Mouse (Mus musculus) intestine, embryonic 15.5 days (tissue): ENCODE data around the gene Agt. TPM values are rescaled to one million over a fixed set of nuclear protein-coding genes. Genes with fewer than 3 reads are reported as not detected.
A peak's percentile ranks its signal among the peaks of the same experiment; 100 is the strongest.

Source experiments
- ATAC-seq: fragments of 200-750 bp; cut with Nextera tagmentation; 2 replicates; pipeline ENCODE4 v1.8.0; 2017; ENCODE audit warnings: moderate TSS enrichment, moderate library complexity
- H3K27ac ChIP-seq: fragments of 300-500 bp; sonication (generic); 2 replicates; pipeline ENCODE4 v1.5.1; 2015; ENCODE audit warnings: mild to moderate bottlenecking, inconsistent platforms
- H3K27me3 ChIP-seq: fragments of 300-500 bp; sonication (generic); replicated peaks from 2 replicates; pipeline ENCODE4 v1.6.1; 2015; ENCODE audit warnings: inconsistent platforms
- H3K36me3 ChIP-seq: fragments of 300-500 bp; sonication (generic); 2 replicates; pipeline ENCODE4 v1.6.1; 2015; ENCODE audit warnings: inconsistent platforms
- H3K4me1 ChIP-seq: fragments of 300-500 bp; sonication (generic); replicated peaks from 2 replicates; pipeline ENCODE4 v1.6.1; 2015; ENCODE audit warnings: inconsistent platforms
- H3K4me2 ChIP-seq: fragments of 300-500 bp; sonication (generic); replicated peaks from 2 replicates; pipeline ENCODE4 v1.6.1; 2015; ENCODE audit warnings: mild to moderate bottlenecking, inconsistent platforms
- H3K4me3 ChIP-seq: fragments of 300-500 bp; sonication (generic); replicated peaks from 2 replicates; pipeline ENCODE4 v1.5.1; 2015; ENCODE audit warnings: inconsistent platforms
- H3K9ac ChIP-seq: fragments of 300-500 bp; sonication (generic); 2 replicates; pipeline ENCODE4 v1.6.1; 2015; ENCODE audit warnings: inconsistent platforms
- H3K9me3 ChIP-seq: fragments of 300-500 bp; sonication (generic); 2 replicates; pipeline ENCODE4 v1.6.1; 2016; ENCODE audit warnings: inconsistent platforms
- WGBS: fragments of 180-500 bp; shearing (Covaris S2); methylation state at CpG from one replicate; pipeline ENCODE4 v1.1.7; 2015; 5-methylcytosine and 5-hydroxymethylcytosine counted together
- polyA plus RNA-seq: library from polyadenylated mRNA; unstranded; fragments of >200 nt; fragmentation: Nextera tagmentation; extraction: Ambion mirVana; gene quantifications from 2 replicates; pipeline ENCODE4 v1.2.1, GENCODE M21; 2015

The Agt gene
- polyA plus RNA-seq, 1 experiment from 2014 or later, result 4.1 TPM

DNA sequence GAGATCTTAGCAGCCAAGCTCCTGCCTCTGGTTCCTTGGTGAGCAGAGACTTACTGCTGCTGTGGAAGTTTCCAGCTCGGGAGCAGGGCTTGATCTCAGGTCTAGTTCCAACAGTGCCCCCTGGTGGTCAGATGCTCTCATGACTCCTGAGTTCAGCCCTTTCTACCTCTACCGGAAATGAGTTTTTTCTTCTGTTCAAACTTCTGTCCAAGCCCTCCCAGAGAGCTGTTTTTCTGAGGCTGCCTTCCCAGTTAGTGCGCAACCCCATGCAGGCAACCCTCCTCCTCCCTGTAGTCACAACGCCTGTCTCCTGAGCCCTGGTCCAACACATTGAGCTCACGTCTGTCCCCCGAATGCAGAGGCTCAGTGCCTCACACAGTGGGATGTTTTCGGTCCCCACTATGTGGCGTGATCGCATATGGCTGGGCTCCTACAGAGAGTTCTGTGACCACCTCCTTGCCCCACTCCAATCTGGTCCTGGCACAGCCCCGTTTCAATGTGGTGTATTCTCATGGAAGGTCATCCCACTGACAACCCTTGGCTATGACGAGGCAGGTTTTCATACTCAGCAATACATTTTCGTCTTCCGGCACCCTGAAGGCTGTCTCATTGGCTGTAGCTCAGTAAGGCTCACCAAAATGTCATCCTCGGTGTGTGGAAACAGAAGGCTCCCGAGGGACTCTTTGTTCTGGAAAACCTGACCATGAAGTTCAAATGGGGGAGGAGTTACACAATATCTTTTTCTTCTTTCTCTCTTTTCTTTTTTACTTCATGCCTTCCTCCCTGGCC, 4.2 kb upstream of the Agt start:
- peak; percentile 69 for ATAC-seq
- no peak overlapping the region for H3K4me2 ChIP-seq
- no peak overlapping the region for H3K4me3 ChIP-seq
- H3K27me3 ChIP-seq, result no peaks in the 10 kb centered on the region
- WGBS, result 62% methylated on average over 15 of the region's 15 CpGs
- no peaks in the 10 kb centered on the region for H3K36me3 ChIP-seq
- H3K27ac ChIP-seq, result peak overlapping the region; percentile 73
- no peak overlapping the region for H3K9ac ChIP-seq
- no peaks in the 10 kb centered on the region for H3K9me3 ChIP-seq
- peaks cover 25% of the 10 kb centered on the region for H3K4me1 ChIP-seq

DNA sequence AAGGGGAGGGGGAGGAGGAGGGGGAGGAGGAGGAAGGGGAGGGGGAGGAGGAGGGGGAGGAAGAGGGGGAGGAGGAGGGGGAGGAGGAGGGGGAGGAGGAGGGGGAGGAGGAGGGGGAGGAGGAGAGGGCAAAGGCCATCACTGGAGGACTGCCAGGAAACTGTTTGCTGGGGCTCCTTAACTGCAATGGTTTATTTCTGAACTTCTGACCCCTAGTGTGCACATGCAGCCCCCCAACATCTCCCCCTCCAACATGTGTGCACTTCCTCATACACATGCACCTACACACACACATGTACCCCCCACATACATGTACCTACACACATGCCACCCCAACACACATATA, 2.9 kb upstream of the Agt start:
- Histone ChIP-seq H3K4me2 (no peak overlapping the region), H3K36me3 (no peaks in the 10 kb centered on the region), H3K27me3 (no peaks in the 10 kb centered on the region), H3K27ac (peak overlapping the region; percentile 44; the same call in 1 of the 2 replicates), H3K9ac (no peak overlapping the region), H3K9me3 (no peaks in the 10 kb centered on the region), H3K4me3 (no peak overlapping the region), H3K4me1 (peaks cover 25% of the 10 kb centered on the region)
- no peak for ATAC-seq

DNA sequence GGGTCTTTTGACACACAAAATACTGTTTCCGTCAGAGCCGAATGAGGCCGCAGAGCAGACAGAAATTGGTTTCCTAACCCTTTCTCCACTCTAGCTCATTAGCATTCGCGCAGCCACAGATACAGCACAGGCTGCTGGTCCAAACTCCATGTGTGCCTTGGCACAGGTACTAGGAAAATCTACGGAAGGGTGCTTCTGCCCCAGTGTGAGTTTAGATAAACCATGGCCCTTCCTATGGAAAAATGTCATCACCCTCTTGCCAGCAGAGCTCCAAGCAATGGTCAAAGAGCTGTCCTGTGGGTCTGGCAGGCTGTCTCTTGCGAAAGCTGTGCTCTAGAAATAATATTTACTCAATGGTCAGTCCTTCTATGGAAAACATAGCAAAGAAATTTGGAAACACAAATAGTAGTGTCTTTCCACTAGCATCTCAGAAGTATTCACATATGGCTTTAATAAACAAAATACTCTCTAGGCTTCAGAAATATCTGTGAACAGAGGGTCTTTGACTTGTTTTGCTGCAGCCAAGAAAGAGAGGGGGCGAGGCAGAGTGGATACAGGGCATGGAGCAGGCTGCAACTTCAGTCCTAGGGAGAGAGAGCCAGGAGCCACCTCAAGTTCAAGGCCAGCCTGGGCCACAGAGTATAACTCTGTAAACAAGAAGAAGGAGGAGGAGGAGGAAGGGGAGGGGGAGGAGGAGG, 2.4 kb upstream of the Agt start:
- ATAC-seq, result peak; percentile 44; the same call in 1 of the 2 replicates
- Histone ChIP-seq H3K27ac (peak overlapping the region; percentile 77), H3K36me3 (no peaks in the 10 kb centered on the region), H3K4me1 (peaks cover 25% of the 10 kb centered on the region), H3K27me3 (no peaks in the 10 kb centered on the region), H3K4me2 (no peak overlapping the region), H3K9me3 (no peaks in the 10 kb centered on the region), H3K9ac (no peak overlapping the region), H3K4me3 (no peak overlapping the region)
- WGBS, result 53% methylated on average over 8 of the region's 8 CpGs

DNA sequence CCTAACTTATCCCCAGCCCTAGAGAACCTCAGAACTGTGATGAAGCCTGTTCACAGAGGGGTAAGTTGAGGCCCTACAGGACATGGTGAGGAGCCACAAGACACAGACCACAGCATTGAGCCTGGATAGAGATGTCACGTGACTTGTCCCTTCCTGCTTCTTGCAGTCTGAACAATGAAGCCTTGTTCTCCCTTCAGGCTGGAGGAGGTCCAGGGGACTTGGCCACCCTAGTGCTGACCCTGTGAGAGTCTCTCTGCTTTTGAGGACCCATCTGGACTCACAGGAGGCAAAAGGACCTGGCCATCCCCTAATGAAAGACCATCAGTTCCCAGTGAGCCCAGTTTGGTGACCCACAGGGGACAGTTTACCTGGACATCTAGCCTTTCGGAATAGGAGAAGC, 406 bp downstream of the Agt start:
- ATAC-seq, result no peak
- WGBS, result 70% methylated on average over 2 of the region's 2 CpGs
- Histone ChIP-seq H3K4me2 (no peak overlapping the region), H3K4me3 (no peak overlapping the region), H3K9ac (no peak overlapping the region), H3K27ac (no peak overlapping the region), H3K27me3 (no peaks in the 10 kb centered on the region), H3K36me3 (no peaks in the 10 kb centered on the region), H3K4me1 (peaks cover 25% of the 10 kb centered on the region), H3K9me3 (no peaks in the 10 kb centered on the region)

DNA sequence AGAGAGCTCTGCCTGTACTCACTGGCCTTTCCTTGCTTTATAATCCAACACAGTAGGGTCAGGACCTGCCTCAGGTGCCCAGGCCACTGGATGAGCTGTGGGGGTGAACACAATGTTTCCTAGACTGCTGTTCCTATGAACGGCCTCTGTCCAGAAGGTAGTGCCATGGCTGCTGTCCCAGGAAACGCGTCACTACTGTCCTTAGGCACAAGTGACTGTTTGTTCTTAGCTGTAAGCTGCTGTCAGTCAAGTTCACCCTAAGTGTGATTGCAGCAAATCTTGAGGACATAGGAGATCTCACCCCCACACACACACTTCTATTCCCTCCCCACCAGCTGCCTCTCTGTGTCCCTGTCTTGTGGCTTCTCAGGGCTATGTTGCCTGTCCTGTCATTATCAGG, 1.9 kb downstream of the Agt start:
- Histone ChIP-seq H3K36me3 (no peaks in the 10 kb centered on the region), H3K9ac (no peak overlapping the region), H3K27ac (no peak overlapping the region), H3K27me3 (no peaks in the 10 kb centered on the region), H3K4me2 (no peak overlapping the region), H3K4me3 (no peak overlapping the region), H3K9me3 (no peaks in the 10 kb centered on the region), H3K4me1 (peaks cover 17% of the 10 kb centered on the region)
- 83% methylated on average over 3 of the region's 3 CpGs for WGBS
- no peak for ATAC-seq

DNA sequence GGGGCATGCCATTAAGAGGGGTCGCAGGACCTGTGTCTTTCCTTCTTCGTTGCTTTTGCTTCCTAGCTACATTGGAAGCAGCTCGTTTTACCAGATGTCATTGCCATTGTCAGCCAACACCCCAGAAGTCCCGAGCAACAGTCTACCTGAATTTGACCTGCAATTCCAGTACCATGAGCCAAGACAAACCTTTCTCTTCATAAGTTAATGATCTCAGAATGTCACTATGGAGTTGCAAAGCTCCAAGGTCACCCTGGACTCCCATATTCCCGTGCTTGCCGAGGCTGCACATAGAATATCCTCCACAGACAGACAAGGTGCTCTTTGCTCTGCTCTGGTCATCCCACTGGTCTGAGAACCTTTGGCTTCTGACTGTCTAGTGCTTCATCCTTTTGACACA, 2.4 kb downstream of the Agt start:
- H3K4me3 ChIP-seq, result no peak overlapping the region

DNA sequence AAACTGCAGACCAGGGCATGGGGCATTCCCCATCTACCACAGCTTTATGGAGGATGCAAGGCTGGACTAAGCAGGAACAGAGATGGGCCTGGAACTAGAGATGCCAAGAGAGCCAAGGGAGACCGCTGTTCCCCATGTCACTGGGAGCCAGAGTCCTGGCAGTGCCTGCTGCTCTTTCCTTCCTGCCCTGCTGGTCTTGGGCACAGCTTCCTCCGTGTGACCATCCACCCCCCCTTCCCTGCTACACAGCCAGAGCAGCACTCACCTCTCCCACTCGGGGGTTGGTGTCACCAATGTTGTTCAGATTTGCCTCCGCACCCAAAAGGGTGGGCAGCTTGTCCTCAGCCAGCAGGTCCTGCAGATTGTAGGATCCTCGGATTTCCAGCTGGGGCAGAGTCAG, 12.0 kb downstream of the Agt start:
- H3K27ac ChIP-seq, result 0 out of 2 replicates have a peak overlapping the region, but pooled peaks have one; percentile 48
- H3K27me3 ChIP-seq, result no peaks in the 10 kb centered on the region
- H3K4me2 ChIP-seq, result no peak overlapping the region; the same call in 1 of the 2 replicates
- H3K4me3 ChIP-seq, result no peak overlapping the region; the same call in 1 of the 2 replicates
- peaks cover 2% of the 10 kb centered on the region; the same call in 1 of the 2 replicates for H3K36me3 ChIP-seq
- WGBS, result 62% methylated on average over 5 of the region's 5 CpGs
- no peaks in the 10 kb centered on the region for H3K9me3 ChIP-seq
- H3K9ac ChIP-seq, result no peak overlapping the region
- H3K4me1 ChIP-seq, result no peaks in the 10 kb centered on the region
- ATAC-seq, result no peak

More for the DNA sequence above, 2.4 kb downstream of the Agt start:
- no peaks in the 10 kb centered on the region for H3K27me3 ChIP-seq
- ATAC-seq, result no peak
- H3K9me3 ChIP-seq, result no peaks in the 10 kb centered on the region
- 74% methylated on average over 6 of the region's 6 CpGs for WGBS
- no peaks in the 10 kb centered on the region for H3K36me3 ChIP-seq
- no peak overlapping the region for H3K27ac ChIP-seq
- no peak overlapping the region for H3K9ac ChIP-seq
- H3K4me2 ChIP-seq, result no peak overlapping the region
- H3K4me1 ChIP-seq, result peaks cover 17% of the 10 kb centered on the region

DNA sequence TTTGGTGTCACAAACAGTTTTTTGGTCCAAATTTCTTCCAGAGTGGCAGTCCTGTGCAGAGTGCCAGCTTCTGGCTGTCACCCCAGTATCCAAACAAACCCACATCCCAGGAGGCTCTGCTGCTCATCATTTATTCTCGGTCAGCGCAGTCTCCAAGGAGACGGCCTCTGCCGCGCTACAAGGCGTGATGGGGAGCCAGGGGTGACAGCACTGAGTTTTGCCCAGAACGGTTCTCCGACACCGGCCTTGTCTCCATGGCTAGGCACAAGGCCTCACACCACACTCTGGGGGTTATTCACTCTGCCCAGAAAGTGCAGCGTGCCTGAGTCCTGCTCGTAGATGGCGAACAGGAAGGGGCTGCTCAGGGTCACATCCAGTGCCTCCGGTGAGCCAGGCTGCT, 12.8 kb downstream of the Agt start:
- Histone ChIP-seq H3K36me3 (peaks cover 10% of the 10 kb centered on the region), H3K4me2 (no peak overlapping the region), H3K4me3 (no peak overlapping the region), H3K27me3 (no peaks in the 10 kb centered on the region), H3K4me1 (no peaks in the 10 kb centered on the region), H3K9me3 (no peaks in the 10 kb centered on the region), H3K9ac (no peak overlapping the region), H3K27ac (no peak overlapping the region)
- no peak for ATAC-seq
- WGBS, result 83% methylated on average over 13 of the region's 13 CpGs

DNA sequence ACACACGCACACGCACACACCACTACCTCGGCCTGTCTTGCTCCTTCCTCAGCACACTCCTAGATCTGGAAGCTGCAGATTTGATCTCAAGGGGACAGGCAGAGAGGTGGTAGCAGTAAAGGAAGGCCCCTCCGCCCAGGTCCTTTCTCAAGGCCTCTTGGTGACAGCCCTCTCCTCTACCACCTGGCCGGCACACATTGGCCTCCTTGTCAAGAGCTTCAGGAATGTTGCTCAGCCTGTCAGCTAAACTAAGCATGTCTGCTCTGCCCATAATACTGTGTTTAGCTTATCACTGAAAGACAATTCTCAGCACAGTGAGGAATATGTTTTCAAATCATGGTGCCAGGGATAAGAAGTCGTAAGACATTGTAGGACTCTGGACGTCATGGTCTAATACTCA, 13.3 kb downstream of the Agt start:
- Histone ChIP-seq H3K4me2 (no peak overlapping the region), H3K4me1 (no peaks in the 10 kb centered on the region), H3K4me3 (no peak overlapping the region), H3K36me3 (peaks cover 14% of the 10 kb centered on the region), H3K9me3 (no peaks in the 10 kb centered on the region), H3K27me3 (no peaks in the 10 kb centered on the region), H3K27ac (no peak overlapping the region), H3K9ac (no peak overlapping the region)
- no peak for ATAC-seq
- 76% methylated on average over 7 of the region's 7 CpGs for WGBS

DNA sequence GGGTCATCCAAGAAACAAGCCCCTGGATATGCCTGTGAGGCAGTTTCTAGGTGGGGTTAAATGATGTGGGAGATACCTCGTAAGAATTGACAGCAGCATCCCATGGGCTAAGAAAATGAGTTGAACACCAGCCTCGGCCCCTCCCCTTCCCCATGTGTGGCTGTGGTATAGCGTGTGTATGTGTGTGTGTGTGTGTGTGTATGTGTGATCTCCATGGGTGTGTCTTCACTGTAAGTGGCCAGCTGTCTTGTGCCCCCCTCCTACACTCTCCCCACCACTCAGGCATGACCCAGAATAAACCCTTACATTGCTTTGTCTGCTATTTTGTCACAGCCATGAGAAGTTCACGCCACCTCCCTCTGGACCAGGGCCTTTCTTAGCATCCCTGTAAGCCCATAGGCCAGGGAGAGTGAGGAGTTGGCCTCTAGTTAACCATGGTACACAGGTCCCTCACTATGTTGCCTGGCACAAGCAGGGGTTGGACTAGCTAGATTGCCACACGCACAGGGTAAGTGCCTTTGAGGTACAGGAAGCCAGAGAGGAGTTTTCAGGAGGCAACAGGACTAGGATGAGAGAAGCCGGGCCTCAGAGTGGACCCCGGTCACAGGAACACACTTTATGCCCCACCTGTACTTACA, 14.3 kb downstream of the Agt start:
- no peaks in the 10 kb centered on the region for H3K27me3 ChIP-seq
- no peak overlapping the region for H3K27ac ChIP-seq
- no peak for ATAC-seq
- H3K4me2 ChIP-seq, result no peak overlapping the region
- no peaks in the 10 kb centered on the region for H3K9me3 ChIP-seq
- H3K9ac ChIP-seq, result no peak overlapping the region
- H3K4me1 ChIP-seq, result no peaks in the 10 kb centered on the region
- WGBS, result 89% methylated on average over 7 of the region's 7 CpGs
- peaks cover 23% of the 10 kb centered on the region for H3K36me3 ChIP-seq
- no peak overlapping the region for H3K4me3 ChIP-seq

DNA sequence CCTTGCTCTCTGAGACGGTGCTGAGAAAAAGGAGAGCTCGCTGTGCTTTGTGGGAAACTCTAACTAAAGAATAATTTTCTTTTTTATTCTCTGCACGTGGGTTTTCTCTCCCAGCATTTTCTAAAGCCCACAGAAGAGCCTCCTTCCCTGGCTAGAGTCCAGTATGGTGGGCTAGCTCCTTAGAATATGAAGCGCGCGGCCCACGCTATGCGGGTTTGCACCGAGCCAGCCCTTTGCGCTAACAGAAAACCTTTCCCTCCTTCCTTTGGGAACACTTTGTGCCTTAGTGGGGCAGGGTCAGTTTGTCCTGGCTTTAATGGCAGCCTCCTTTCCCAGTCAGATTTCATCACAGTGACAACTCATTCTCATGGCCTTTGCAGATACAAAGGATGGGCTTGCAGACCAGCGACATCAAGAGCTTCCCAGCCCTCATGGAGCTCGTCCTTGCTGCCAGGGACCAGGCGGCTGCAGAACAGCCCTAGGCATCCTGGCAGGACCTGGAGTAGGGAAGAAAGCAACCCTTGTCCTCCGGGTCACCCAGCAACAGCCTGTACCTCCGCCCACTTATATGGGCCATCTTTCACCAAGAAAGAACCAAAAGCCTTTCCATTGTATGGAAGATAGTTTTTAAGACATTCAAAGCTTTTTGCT, 18.4 kb downstream of the Agt start:
- H3K27ac ChIP-seq, result no peak overlapping the region
- no peak overlapping the region for H3K4me2 ChIP-seq
- H3K4me3 ChIP-seq, result no peak overlapping the region
- H3K36me3 ChIP-seq, result peaks cover 38% of the 10 kb centered on the region
- 95% methylated on average over 15 of the region's 15 CpGs for WGBS
- ATAC-seq, result no peak
- no peaks in the 10 kb centered on the region for H3K27me3 ChIP-seq
- no peak overlapping the region for H3K9ac ChIP-seq
- no peaks in the 10 kb centered on the region for H3K9me3 ChIP-seq
- no peaks in the 10 kb centered on the region for H3K4me1 ChIP-seq

DNA sequence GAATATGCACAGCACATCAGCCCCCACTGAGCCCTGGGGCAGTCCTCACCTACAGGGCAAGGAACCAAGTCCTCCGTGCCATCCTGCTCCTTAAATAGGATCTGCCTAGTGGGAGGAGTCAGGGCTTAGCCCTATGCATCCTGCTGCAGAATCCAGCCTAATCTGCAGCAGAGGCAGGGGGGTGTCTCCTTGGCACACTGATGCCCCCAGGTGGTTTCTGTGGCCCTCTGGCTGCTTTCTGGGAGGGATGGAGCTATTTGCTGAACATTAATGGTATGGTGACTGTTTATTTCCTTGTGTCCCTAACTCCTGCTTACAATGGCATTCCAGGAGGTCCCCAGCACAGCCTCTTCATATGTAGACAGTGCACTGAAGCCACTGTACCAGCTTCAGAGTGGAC, 21.3 kb downstream of the Agt start:
- no peaks in the 10 kb centered on the region for H3K27me3 ChIP-seq
- no peak overlapping the region for H3K4me2 ChIP-seq
- no peak overlapping the region for H3K27ac ChIP-seq
- no peak for ATAC-seq
- 76% methylated on average over 1 of the region's 1 CpGs for WGBS
- H3K9ac ChIP-seq, result no peak overlapping the region
- no peaks in the 10 kb centered on the region for H3K9me3 ChIP-seq
- H3K4me1 ChIP-seq, result no peaks in the 10 kb centered on the region
- H3K4me3 ChIP-seq, result no peak overlapping the region
- H3K36me3 ChIP-seq, result peaks cover 57% of the 10 kb centered on the region
